In genomic region chr10:111506101-111506925, GRCm38 (mm10) we compare ENCODE assay signal across 8 mouse cellular contexts. TPM values are rescaled to one million over a fixed set of nuclear protein-coding genes. Genes with fewer than 3 reads are reported as not detected.
DNase-seq lines count a peak whose midpoint lies in the region; ATAC-seq and TF ChIP-seq lines count a peak whose summit lies in the region.

Gene Phlda1, plus strand, starts transcription at chr10:111506286.

- H3K4me2 ChIP-seq in embryonic facial prominence, embryonic 14.5 days (ENCODE audit: low read depth, low read length), result peak within 1 kb of the TSS; percentile 96
- peak within 1 kb of the TSS; percentile 87 for H3K4me2 ChIP-seq in limb, embryonic 14.5 days (replicated peaks; ENCODE audit: low read depth, low read length, severe bottlenecking)
- peak within 1 kb of the TSS; percentile 91 for H3K4me2 ChIP-seq in midbrain, postnatal 0 days (ENCODE audit: low read depth, low read length, poor library complexity, severe bottlenecking)

- TF ChIP-seq CTCF in midbrain, postnatal 0 days (IDR thresholded peaks at IDR 0.05), result peak; percentile 22

- peak; percentile 97 for DNase-seq in 3134 (ENCODE audit: extremely low read depth, insufficient read length, low spot score)
- peak; percentile 90 to 94 for DNase-seq in adrenal gland, postnatal 4 days (ENCODE audit: low spot score in 2 of 2)
- peak; percentile 97 for DNase-seq in embryonic facial prominence, embryonic 14.5 days (ENCODE audit: low spot score)
- DNase-seq in heart, adult 8-10 months (ENCODE audit: low spot score), result peak; percentile 96
- DNase-seq in kidney, adult 9 months, result peak; percentile 94
- DNase-seq in limb, embryonic 14.5 days (ENCODE audit: low spot score), result peak; percentile 93
- DNase-seq in midbrain, postnatal 0 days (ENCODE audit: low spot score), result peak; percentile 91
- peak; percentile 80 to 83 for DNase-seq in spleen, postnatal 14 days (ENCODE audit: low spot score in 2 of 2)

- H3K36me3 ChIP-seq in embryonic facial prominence, embryonic 14.5 days (ENCODE audit: control insufficient read depth, insufficient read depth, low read length), result no peaks in the 10 kb centered on the region
- no peaks in the 10 kb centered on the region for H3K36me3 ChIP-seq in limb, embryonic 14.5 days (ENCODE audit: control insufficient read depth, insufficient read depth, low read length)
- no peaks in the 10 kb centered on the region for H3K36me3 ChIP-seq in midbrain, postnatal 0 days (ENCODE audit: insufficient read depth, low read length)

- ATAC-seq in embryonic facial prominence, embryonic 14.5 days (ENCODE audit: low read depth), result peak; percentile 92
- peak; percentile 86 for ATAC-seq in limb, embryonic 14.5 days (ENCODE audit: low FRiP score, low read depth)
- peak; percentile 84 for ATAC-seq in midbrain, postnatal 0 days (ENCODE audit: low FRiP score)

- H3K9me3 ChIP-seq in embryonic facial prominence, embryonic 14.5 days (ENCODE audit: control insufficient read depth, low read length), result no peaks in the 10 kb centered on the region
- H3K9me3 ChIP-seq in limb, embryonic 14.5 days (ENCODE audit: control insufficient read depth, low read length), result no peaks in the 10 kb centered on the region
- no peaks in the 10 kb centered on the region for H3K9me3 ChIP-seq in midbrain, postnatal 0 days (ENCODE audit: low read length)

- H3K4me1 ChIP-seq in embryonic facial prominence, embryonic 14.5 days (ENCODE audit: control insufficient read depth, insufficient read depth, low read length), result peaks cover 23% of the 10 kb centered on the region; the same call in 1 of the 2 replicates
- peaks cover 19% of the 10 kb centered on the region for H3K4me1 ChIP-seq in limb, embryonic 14.5 days (ENCODE audit: control insufficient read depth, insufficient read depth, low read length)
- H3K4me1 ChIP-seq in midbrain, postnatal 0 days (ENCODE audit: insufficient read depth, low read length), result no peaks in the 10 kb centered on the region

- WGBS in embryonic facial prominence, embryonic 14.5 days, result 0% methylated on average over 25 of the region's 94 CpGs
- 4% methylated on average over 55 of the region's 94 CpGs for WGBS in limb, embryonic 14.5 days
- WGBS in midbrain, postnatal 0 days, result under 1% methylated on average over 78 of the region's 94 CpGs

- H3K27me3 ChIP-seq in embryonic facial prominence, embryonic 14.5 days (replicated peaks; ENCODE audit: control insufficient read depth, insufficient read depth, low read length), result no peaks in the 10 kb centered on the region
- H3K27me3 ChIP-seq in limb, embryonic 14.5 days (ENCODE audit: control insufficient read depth, insufficient read depth, low read length), result no peaks in the 10 kb centered on the region
- no peaks in the 10 kb centered on the region for H3K27me3 ChIP-seq in midbrain, postnatal 0 days (ENCODE audit: insufficient read depth, low read length)

- H3K27ac ChIP-seq in embryonic facial prominence, embryonic 14.5 days (replicated peaks; ENCODE audit: low read depth, low read length), result peak within 1 kb of the TSS; percentile 91
- H3K27ac ChIP-seq in limb, embryonic 14.5 days (replicated peaks; ENCODE audit: low read depth, low read length), result peak within 1 kb of the TSS; percentile 91
- peak within 1 kb of the TSS; percentile 84 for H3K27ac ChIP-seq in midbrain, postnatal 0 days (ENCODE audit: low read depth, low read length)

- TF ChIP-seq POLR2A in limb, embryonic 14.5 days (IDR thresholded peaks at IDR 0.05; ENCODE audit: borderline replicate concordance, extremely low read depth, insufficient read depth, insufficient read length), result no peak

- peak within 1 kb of the TSS; percentile 90 for H3K9ac ChIP-seq in embryonic facial prominence, embryonic 14.5 days (ENCODE audit: low read depth, low read length)
- peak within 1 kb of the TSS; percentile 87 for H3K9ac ChIP-seq in limb, embryonic 14.5 days (ENCODE audit: low read depth, low read length, severe bottlenecking)
- peak within 1 kb of the TSS; percentile 83 for H3K9ac ChIP-seq in midbrain, postnatal 0 days (replicated peaks; ENCODE audit: low read length, poor library complexity, severe bottlenecking)

- H3K4me3 ChIP-seq in embryonic facial prominence, embryonic 14.5 days (ENCODE audit: low read depth, low read length), result peak within 1 kb of the TSS; percentile 83
- H3K4me3 ChIP-seq in limb, embryonic 14.5 days (replicated peaks; ENCODE audit: low read length), result peak within 1 kb of the TSS; percentile 84
- H3K4me3 ChIP-seq in midbrain, postnatal 0 days (ENCODE audit: low read depth, low read length), result peak within 1 kb of the TSS; percentile 86

RNA-seq across cellular contexts. Expression of gene Phlda1, which starts in this region (rescaled TPM):
- 10 to 100 TPM; 44.5 to 46.8 TPM for total RNA-seq in adrenal gland, postnatal 4 days (2021)
- 36.2 and 43.6 TPM in 2 replicates for polyA plus RNA-seq in embryonic facial prominence, embryonic 14.5 days (2014; fragmentation: Nextera tagmentation; extraction: Ambion mirVana)
- 10 to 100 TPM; 10.5 to 18.1 (median 12.4) TPM for total RNA-seq in heart, adult 8-10 months (2022)
- polyA plus RNA-seq in limb, embryonic 14.5 days (2012; rRNA removed), result 44.1 and 50.3 TPM in 2 replicates
- polyA plus RNA-seq in limb, embryonic 14.5 days (2014; fragmentation: Nextera tagmentation; extraction: Ambion mirVana), result 36.1 and 39.2 TPM in 2 replicates
- total RNA-seq in midbrain, postnatal 0 days (2014; rRNA removed), result 6.8 and 7.0 TPM in 2 replicates
- polyA plus RNA-seq in midbrain, postnatal 0 days (2015; fragmentation: Nextera tagmentation; extraction: Ambion mirVana), result 32.6 and 32.9 TPM in 2 replicates

Comparison
In these comparisons a context has a peak if more than half of its experiments do, and no peak if none do; other contexts are left out.
1. Peak in every context shown above with its lines: DNase-seq, ATAC-seq, H3K4me3 ChIP-seq and H3K27ac ChIP-seq.